Mouse (Mus musculus) liver, embryonic 13.5 days (tissue): ENCODE results near the gene Inf2. TPM values are rescaled to one million over a fixed set of nuclear protein-coding genes. Genes with fewer than 3 reads are reported as not detected.

ENCODE experiments used
- ATAC-seq: fragments of 200-750 bp; cut with Nextera tagmentation; 2 replicates; pipeline ENCODE4 v1.8.0; 2017; ENCODE audit warnings: low read depth, mild to moderate bottlenecking, moderate number of reproducible peaks, moderate library complexity
- DNase-seq: peaks from one replicate; pipeline ENCODE4 v3.0.0; 2022
- H3K27ac ChIP-seq: fragments of 300-500 bp; sonication (generic); 2 replicates; pipeline ENCODE4 v1.5.1; 2015; ENCODE audit warnings: moderate library complexity, mild to moderate bottlenecking, inconsistent platforms
- H3K27me3 ChIP-seq: fragments of 300-500 bp; sonication (generic); 2 replicates; pipeline ENCODE4 v1.6.1; 2015; ENCODE audit warnings: mild to moderate bottlenecking, inconsistent platforms
- H3K36me3 ChIP-seq: fragments of 300-500 bp; sonication (generic); 2 replicates; pipeline ENCODE4 v1.6.1; 2015; ENCODE audit warnings: mild to moderate bottlenecking, inconsistent platforms
- H3K4me1 ChIP-seq: fragments of 300-500 bp; sonication (generic); replicated peaks from 2 replicates; pipeline ENCODE4 v1.6.1; 2015; ENCODE audit warnings: inconsistent platforms
- H3K4me2 ChIP-seq: fragments of 300-500 bp; sonication (generic); 2 replicates; pipeline ENCODE4 v1.6.1; 2015; ENCODE audit warnings: inconsistent platforms, mild to moderate bottlenecking, moderate library complexity
- H3K4me3 ChIP-seq: fragments of 300-500 bp; sonication (generic); replicated peaks from 2 replicates; pipeline ENCODE4 v1.5.1; 2015; ENCODE audit warnings: mild to moderate bottlenecking, inconsistent platforms
- H3K9ac ChIP-seq: fragments of 300-500 bp; sonication (generic); 2 replicates; pipeline ENCODE4 v1.6.1; 2015; ENCODE audit warnings: mild to moderate bottlenecking, inconsistent platforms
- H3K9me3 ChIP-seq: fragments of 300-500 bp; sonication (generic); replicated peaks from 2 replicates; pipeline ENCODE4 v1.6.1; 2016; ENCODE audit warnings: inconsistent platforms
- WGBS: fragments of 180-500 bp; shearing (Covaris S2); methylation state at CpG from one replicate; pipeline ENCODE4 v1.1.7; 2015; ENCODE audit not compliant: insufficient replicate concordance; 5-methylcytosine and 5-hydroxymethylcytosine counted together
- polyA plus RNA-seq: library from polyadenylated mRNA; unstranded; fragments of >200 nt; fragmentation: Nextera tagmentation; extraction: Ambion mirVana; gene quantifications from 2 replicates; pipeline ENCODE4 v1.2.1, GENCODE M21; 2015

The Inf2 gene
- polyA plus RNA-seq, 1 experiment from 2014 or later, result 2.1 TPM

GRCm38 (mm10) chr12:112628197-112628596 is 39.6 kb downstream of the Inf2 start:
- H3K4me2 ChIP-seq, result no peak overlapping the region
- H3K4me3 ChIP-seq, result no peak overlapping the region
- H3K4me1 ChIP-seq, result peaks cover 74% of the 10 kb centered on the region
- H3K9ac ChIP-seq, result no peak overlapping the region
- no peaks in the 10 kb centered on the region for H3K36me3 ChIP-seq
- H3K9me3 ChIP-seq, result no peaks in the 10 kb centered on the region
- WGBS, result 54% methylated on average over 6 of the region's 6 CpGs
- H3K27me3 ChIP-seq, result no peaks in the 10 kb centered on the region
- no peak for DNase-seq
- ATAC-seq, result no peak
- peak overlapping the region; percentile 53 for H3K27ac ChIP-seq

GRCm38 (mm10) chr12:112628928-112629721 is 40.5 kb downstream of the Inf2 start:
- Histone ChIP-seq H3K9me3 (no peaks in the 10 kb centered on the region), H3K27ac (peak overlapping the region; percentile 53), H3K4me1 (peaks cover 73% of the 10 kb centered on the region), H3K27me3 (no peaks in the 10 kb centered on the region), H3K4me3 (peak overlapping the region; percentile 36), H3K4me2 (peak overlapping the region; percentile 61), H3K9ac (peak overlapping the region; percentile 15), H3K36me3 (no peaks in the 10 kb centered on the region)
- ATAC-seq (peak; percentile 70), DNase-seq (peak; percentile 57)
- 12% methylated on average over 19 of the region's 19 CpGs for WGBS

DNA sequence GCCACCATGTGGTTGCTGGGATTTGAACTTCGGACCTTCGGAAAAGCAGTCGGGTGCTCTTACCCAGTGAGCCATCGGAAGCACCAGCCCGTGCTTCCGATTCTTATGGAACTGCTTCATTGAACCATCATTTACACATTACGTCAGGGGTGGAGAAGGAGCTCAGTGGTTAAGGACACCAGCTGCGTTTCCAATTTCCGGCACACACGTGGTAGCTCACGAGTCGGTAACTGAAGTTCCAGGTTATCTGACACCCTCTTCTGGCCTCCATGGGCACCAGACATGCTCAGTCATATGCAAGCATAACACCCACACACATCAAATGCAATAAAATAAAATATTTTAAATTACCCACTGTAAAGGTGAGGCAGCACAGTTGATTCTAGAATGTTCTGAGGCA is 41.4 kb downstream of the Inf2 start:
- no peak for DNase-seq
- Histone ChIP-seq H3K4me1 (peaks cover 77% of the 10 kb centered on the region), H3K4me2 (no peak overlapping the region), H3K36me3 (no peaks in the 10 kb centered on the region), H3K27me3 (no peaks in the 10 kb centered on the region), H3K27ac (no peak overlapping the region), H3K9ac (no peak overlapping the region), H3K4me3 (no peak overlapping the region), H3K9me3 (no peaks in the 10 kb centered on the region)
- ATAC-seq, result no peak
- 83% methylated on average over 12 of the region's 12 CpGs for WGBS

- no peak overlapping the region for H3K4me2 ChIP-seq
- no peak overlapping the region for H3K4me3 ChIP-seq
- peaks cover 75% of the 10 kb centered on the region for H3K4me1 ChIP-seq
- H3K27me3 ChIP-seq, result no peaks in the 10 kb centered on the region
- no peaks in the 10 kb centered on the region for H3K9me3 ChIP-seq
- H3K9ac ChIP-seq, result no peak overlapping the region
- WGBS, result 67% methylated on average over 5 of the region's 5 CpGs
- peak overlapping the region; percentile 5; the same call in 1 of the 2 replicates for H3K27ac ChIP-seq
- ATAC-seq, result no peak
- no peaks in the 10 kb centered on the region for H3K36me3 ChIP-seq
- no peak for DNase-seq
Observed at GRCm38 (mm10) chr12:112630796-112631195, 42.2 kb downstream of the Inf2 start.

GRCm38 (mm10) chr12:112631472-112631871 is 42.9 kb downstream of the Inf2 start:
- DNase-seq (no peak), ATAC-seq (no peak)
- WGBS, result 22% methylated on average over 1 of the region's 1 CpGs
- no peak overlapping the region for H3K9ac ChIP-seq
- H3K27me3 ChIP-seq, result no peaks in the 10 kb centered on the region
- peak overlapping the region; percentile 13; the same call in 1 of the 2 replicates for H3K27ac ChIP-seq
- H3K4me1 ChIP-seq, result peaks cover 68% of the 10 kb centered on the region
- no peak overlapping the region for H3K4me2 ChIP-seq
- H3K4me3 ChIP-seq, result no peak overlapping the region
- no peaks in the 10 kb centered on the region for H3K36me3 ChIP-seq
- no peaks in the 10 kb centered on the region for H3K9me3 ChIP-seq

DNA sequence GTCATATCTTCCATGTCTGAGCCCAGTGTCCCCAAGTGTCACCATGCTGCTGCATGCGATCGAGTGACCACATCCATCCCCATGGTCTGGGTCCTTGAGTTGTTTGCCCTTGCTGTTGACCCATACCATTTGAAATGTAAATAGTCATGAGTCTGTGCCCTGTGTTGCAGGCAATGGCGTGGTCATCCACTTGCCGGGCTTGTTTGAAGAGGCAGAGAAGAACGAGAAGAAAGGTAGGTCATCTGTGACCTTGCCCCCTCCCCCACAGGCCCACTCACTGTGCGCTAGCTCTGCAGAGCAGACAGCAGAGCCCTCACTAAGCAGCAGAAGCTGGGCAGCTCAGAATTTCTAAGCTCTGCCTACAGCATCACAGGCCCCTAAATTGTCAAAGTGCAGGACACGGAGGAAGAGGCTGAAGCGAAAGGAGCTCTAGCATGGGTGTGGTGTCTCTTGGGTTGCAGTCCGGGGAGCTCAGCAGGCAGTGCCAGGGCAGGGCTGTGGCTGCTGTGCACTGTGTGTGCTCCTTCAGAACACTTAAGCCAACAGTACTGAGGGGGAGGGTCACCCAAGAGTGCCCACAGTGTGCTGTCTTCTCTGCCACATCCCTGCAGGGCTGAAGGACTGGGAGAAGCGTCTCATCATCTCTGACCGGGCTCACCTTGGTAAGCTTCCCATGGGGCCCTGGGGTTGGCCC is 43.6 kb downstream of the Inf2 start:
- Histone ChIP-seq H3K27me3 (no peaks in the 10 kb centered on the region), H3K4me1 (peaks cover 61% of the 10 kb centered on the region), H3K36me3 (no peaks in the 10 kb centered on the region), H3K27ac (peak overlapping the region; percentile 20; the same call in 1 of the 2 replicates), H3K9ac (no peak overlapping the region), H3K4me3 (no peak overlapping the region), H3K4me2 (peak overlapping the region; percentile 10; the same call in 1 of the 2 replicates), H3K9me3 (no peaks in the 10 kb centered on the region)
- ATAC-seq (no peak; the same call in 1 of the 2 replicates), DNase-seq (no peak)
- WGBS, result 56% methylated on average over 11 of the region's 11 CpGs

DNA sequence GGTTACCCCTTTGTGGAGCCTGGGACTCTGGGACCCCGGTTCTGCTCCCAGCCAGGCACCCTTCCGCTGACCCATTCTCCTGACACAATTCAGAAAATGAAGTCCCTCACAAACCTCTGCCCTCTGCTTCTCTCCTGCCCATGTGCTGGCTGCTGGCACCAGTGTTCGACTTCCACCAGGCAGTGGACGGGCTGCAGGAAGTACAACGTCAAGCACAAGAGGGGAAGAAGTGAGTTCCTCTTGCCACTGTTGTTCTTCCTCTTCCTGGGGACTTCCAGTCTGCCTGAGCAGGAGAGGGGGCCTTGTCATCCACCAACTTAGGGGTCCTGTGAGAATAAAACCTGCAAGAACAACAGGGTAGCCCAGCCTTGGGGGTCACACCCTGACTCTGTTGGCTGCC is 44.3 kb downstream of the Inf2 start:
- Histone ChIP-seq H3K27me3 (no peaks in the 10 kb centered on the region), H3K27ac (peak overlapping the region; percentile 20; the same call in 1 of the 2 replicates), H3K4me3 (no peak overlapping the region), H3K4me1 (peaks cover 60% of the 10 kb centered on the region), H3K9ac (no peak overlapping the region), H3K4me2 (peak overlapping the region; percentile 10; the same call in 1 of the 2 replicates), H3K9me3 (no peaks in the 10 kb centered on the region), H3K36me3 (no peaks in the 10 kb centered on the region)
- 45% methylated on average over 5 of the region's 5 CpGs for WGBS
- no peak for ATAC-seq
- DNase-seq, result no peak

GRCm38 (mm10) chr12:112633686-112634085 is 45.1 kb downstream of the Inf2 start:
- H3K9me3 ChIP-seq, result no peaks in the 10 kb centered on the region
- 0 out of 2 replicates have a peak overlapping the region, but pooled peaks have one; percentile 20 for H3K27ac ChIP-seq
- H3K27me3 ChIP-seq, result no peaks in the 10 kb centered on the region
- H3K4me3 ChIP-seq, result no peak overlapping the region
- H3K4me2 ChIP-seq, result no peak overlapping the region
- H3K4me1 ChIP-seq, result peaks cover 52% of the 10 kb centered on the region
- H3K9ac ChIP-seq, result no peak overlapping the region
- 63% methylated on average over 9 of the region's 9 CpGs for WGBS
- no peak for ATAC-seq
- H3K36me3 ChIP-seq, result no peaks in the 10 kb centered on the region
- no peak for DNase-seq

DNA sequence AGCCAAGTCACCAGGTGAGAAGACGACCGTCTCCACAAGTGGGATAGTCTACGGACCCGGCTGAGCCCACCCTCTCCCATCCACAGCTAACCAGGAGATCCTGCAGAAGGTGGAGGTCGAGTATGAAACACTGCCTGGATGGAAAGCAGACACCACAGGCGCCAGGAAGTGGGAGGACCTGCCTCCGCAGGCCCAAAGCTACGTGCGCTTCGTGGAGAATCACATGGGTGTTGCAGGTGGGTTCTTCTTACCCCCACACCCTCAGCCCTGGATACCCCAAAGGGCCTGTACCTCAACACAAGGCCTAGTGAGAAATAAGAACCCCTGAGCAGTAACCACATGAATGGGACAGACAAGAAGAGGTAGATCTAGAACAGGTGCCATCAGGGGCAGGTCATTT is 50.9 kb downstream of the Inf2 start:
- 71% methylated on average over 10 of the region's 10 CpGs for WGBS

GRCm38 (mm10) chr12:112643126-112643525 is 54.5 kb downstream of the Inf2 start:
- Histone ChIP-seq H3K9ac (no peak overlapping the region), H3K4me1 (peaks cover 41% of the 10 kb centered on the region), H3K27ac (no peak overlapping the region), H3K4me3 (no peak overlapping the region), H3K4me2 (no peak overlapping the region), H3K27me3 (no peaks in the 10 kb centered on the region), H3K36me3 (peaks cover 17% of the 10 kb centered on the region), H3K9me3 (no peaks in the 10 kb centered on the region)
- WGBS, result 86% methylated on average over 6 of the region's 6 CpGs
- no peak for ATAC-seq
- DNase-seq, result no peak

More for the DNA sequence above, 50.9 kb downstream of the Inf2 start:
- Histone ChIP-seq H3K4me2 (no peak overlapping the region), H3K4me3 (no peak overlapping the region), H3K9ac (no peak overlapping the region), H3K27ac (no peak overlapping the region), H3K36me3 (no peaks in the 10 kb centered on the region), H3K27me3 (no peaks in the 10 kb centered on the region), H3K9me3 (no peaks in the 10 kb centered on the region), H3K4me1 (peaks cover 15% of the 10 kb centered on the region)
- ATAC-seq (no peak), DNase-seq (no peak)

GRCm38 (mm10) chr12:112644180-112644854 is 55.7 kb downstream of the Inf2 start, which contains the start of gene Siva1:
TSS of gene Siva1 (plus strand) at chr12:112644679.
- H3K27ac ChIP-seq, result peak within 1 kb of the TSS; percentile 88
- peak; percentile 94 for ATAC-seq
- H3K36me3 ChIP-seq, result peaks cover 29% of the 10 kb centered on the region
- 2% methylated on average over 41 of the region's 46 CpGs for WGBS
- peak within 1 kb of the TSS; percentile 97 for H3K4me2 ChIP-seq
- DNase-seq, result peak; percentile 97
- H3K9ac ChIP-seq, result peak within 1 kb of the TSS; percentile 82
- H3K9me3 ChIP-seq, result no peaks in the 10 kb centered on the region
- H3K4me1 ChIP-seq, result peaks cover 41% of the 10 kb centered on the region
- H3K27me3 ChIP-seq, result no peaks in the 10 kb centered on the region
- peak within 1 kb of the TSS; percentile 75 for H3K4me3 ChIP-seq
